Mouse (Mus musculus): ENCODE data around the gene Eepd1. TPM values are rescaled to one million over a fixed set of nuclear protein-coding genes. Genes with fewer than 3 reads are reported as not detected.

The Eepd1 gene
- polyA plus RNA-seq, 1 experiment from 2014 or later, result 19.1 TPM

DNA sequence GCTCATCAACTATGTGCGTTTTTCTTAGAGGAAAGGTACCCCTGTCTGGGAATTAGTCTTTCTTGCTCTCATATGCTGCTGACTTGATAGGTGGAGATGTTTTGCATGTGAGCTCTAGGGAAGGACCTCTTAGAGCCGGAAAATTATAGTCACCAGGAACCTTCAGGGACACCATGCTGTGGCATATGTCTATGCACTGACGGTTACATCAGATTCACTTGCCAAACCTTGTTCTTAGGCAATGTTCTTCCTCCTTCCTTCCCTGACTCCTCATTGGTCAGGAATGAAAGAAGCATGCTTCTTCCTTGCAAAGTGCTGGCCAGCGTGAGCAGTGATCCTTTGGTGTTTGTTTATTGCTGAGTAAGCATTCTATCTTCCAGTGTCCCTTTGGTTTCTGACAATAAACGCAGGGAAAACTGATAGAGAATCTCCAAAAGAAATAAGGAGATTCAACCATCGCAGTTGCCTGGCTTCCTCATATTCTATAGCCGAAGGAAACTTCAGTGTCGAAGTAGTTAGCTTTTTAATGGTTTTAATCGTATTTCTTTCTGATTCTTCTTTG, 5.0 kb downstream of the Eepd1 start:
- Histone ChIP-seq H3K9me3 (replicated peaks; ENCODE audit: control insufficient read depth, low read length) (no peaks in the 10 kb centered on the region), H3K27ac (ENCODE audit: low read length) (no peak overlapping the region), H3K36me3 (ENCODE audit: control insufficient read depth, insufficient read depth) (no peaks in the 10 kb centered on the region), H3K4me2 (ENCODE audit: low read depth, low read length) (peak overlapping the region; percentile 88; the same call in 1 of the 2 replicates), H3K4me1 (ENCODE audit: control insufficient read depth, insufficient read depth, low read length) (peaks cover 77% of the 10 kb centered on the region), H3K9ac (ENCODE audit: low read length) (no peak overlapping the region), H3K27me3 (ENCODE audit: control insufficient read depth, insufficient read depth, low read length) (no peaks in the 10 kb centered on the region), H3K4me3 (ENCODE audit: low read length) (no peak overlapping the region)
- 82% methylated on average over 9 of the region's 9 CpGs for WGBS
- no peak for ATAC-seq (replicated peaks; ENCODE audit: extremely low read depth, insufficient read depth, low FRiP score)

DNA sequence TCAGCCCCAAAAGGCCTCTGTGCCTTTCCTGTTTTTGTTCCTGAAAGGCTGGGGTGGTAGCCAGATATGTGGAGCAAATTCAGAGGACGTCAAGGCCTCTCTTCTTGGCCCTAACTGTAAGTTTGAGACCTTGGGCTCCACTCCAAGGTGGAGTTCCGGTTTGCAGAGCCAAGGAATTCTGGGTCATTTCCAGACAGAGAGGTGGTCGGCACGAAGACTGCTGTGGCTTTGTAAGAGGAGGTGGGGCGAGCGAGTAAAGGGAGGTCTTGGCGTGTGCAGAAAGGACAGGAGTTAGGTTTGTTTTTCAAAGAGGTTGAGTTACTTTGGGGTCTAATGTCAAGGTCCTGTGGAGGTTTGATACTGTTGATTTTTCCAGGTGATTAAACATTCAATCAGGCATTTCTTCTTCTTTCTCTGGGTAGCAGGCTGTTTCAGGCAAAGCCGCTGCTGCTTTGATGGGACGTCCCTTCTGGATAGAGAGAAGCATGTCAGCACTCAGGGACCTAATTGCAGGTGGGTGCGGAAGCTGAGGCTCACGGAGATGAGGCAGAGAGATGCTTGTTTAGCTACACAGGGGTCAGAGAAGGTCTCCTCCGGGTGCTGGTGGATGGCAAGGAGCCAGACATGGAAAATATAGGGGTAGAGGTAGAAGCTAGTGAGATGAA, 6.2 kb downstream of the Eepd1 start:
- Histone ChIP-seq H3K4me1 (ENCODE audit: control insufficient read depth, insufficient read depth, low read length) (peaks cover 72% of the 10 kb centered on the region), H3K9ac (ENCODE audit: low read length) (no peak overlapping the region), H3K4me2 (ENCODE audit: low read depth, low read length) (no peak overlapping the region; the same call in 1 of the 2 replicates), H3K9me3 (replicated peaks; ENCODE audit: control insufficient read depth, low read length) (no peaks in the 10 kb centered on the region), H3K36me3 (ENCODE audit: control insufficient read depth, insufficient read depth) (no peaks in the 10 kb centered on the region), H3K27me3 (ENCODE audit: control insufficient read depth, insufficient read depth, low read length) (no peaks in the 10 kb centered on the region), H3K4me3 (ENCODE audit: low read length) (no peak overlapping the region), H3K27ac (ENCODE audit: low read length) (peak overlapping the region; percentile 55)
- 37% methylated on average over 12 of the region's 12 CpGs for WGBS
- no peak for ATAC-seq (replicated peaks; ENCODE audit: extremely low read depth, insufficient read depth, low FRiP score)

DNA sequence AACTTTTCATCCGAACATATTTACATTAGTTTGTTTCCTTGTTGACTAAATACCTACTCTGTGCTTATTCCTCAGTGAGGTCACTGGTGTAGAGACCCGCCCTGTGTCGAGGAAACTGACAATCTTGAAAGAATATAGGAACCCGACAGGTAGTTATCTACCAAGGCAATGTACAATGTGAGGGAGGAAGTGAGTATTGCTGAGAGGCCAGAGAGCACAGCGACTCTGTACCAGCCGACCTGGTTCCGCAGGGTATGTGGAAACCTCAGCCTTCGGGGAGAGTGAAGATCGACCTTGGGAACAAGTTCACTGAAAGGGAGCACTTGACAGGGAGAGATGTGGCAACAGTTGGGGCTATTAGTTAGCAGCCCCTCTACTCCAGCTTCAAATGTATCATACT, 7.2 kb downstream of the Eepd1 start:
- no peak for ATAC-seq (replicated peaks; ENCODE audit: extremely low read depth, insufficient read depth, low FRiP score)
- Histone ChIP-seq H3K9ac (ENCODE audit: low read length) (no peak overlapping the region), H3K36me3 (ENCODE audit: control insufficient read depth, insufficient read depth) (no peaks in the 10 kb centered on the region), H3K4me3 (ENCODE audit: low read length) (no peak overlapping the region), H3K27me3 (ENCODE audit: control insufficient read depth, insufficient read depth, low read length) (no peaks in the 10 kb centered on the region), H3K27ac (ENCODE audit: low read length) (no peak overlapping the region), H3K4me2 (ENCODE audit: low read depth, low read length) (no peak overlapping the region), H3K4me1 (ENCODE audit: control insufficient read depth, insufficient read depth, low read length) (peaks cover 64% of the 10 kb centered on the region), H3K9me3 (replicated peaks; ENCODE audit: control insufficient read depth, low read length) (no peaks in the 10 kb centered on the region)
- WGBS, result 78% methylated on average over 9 of the region's 9 CpGs

DNA sequence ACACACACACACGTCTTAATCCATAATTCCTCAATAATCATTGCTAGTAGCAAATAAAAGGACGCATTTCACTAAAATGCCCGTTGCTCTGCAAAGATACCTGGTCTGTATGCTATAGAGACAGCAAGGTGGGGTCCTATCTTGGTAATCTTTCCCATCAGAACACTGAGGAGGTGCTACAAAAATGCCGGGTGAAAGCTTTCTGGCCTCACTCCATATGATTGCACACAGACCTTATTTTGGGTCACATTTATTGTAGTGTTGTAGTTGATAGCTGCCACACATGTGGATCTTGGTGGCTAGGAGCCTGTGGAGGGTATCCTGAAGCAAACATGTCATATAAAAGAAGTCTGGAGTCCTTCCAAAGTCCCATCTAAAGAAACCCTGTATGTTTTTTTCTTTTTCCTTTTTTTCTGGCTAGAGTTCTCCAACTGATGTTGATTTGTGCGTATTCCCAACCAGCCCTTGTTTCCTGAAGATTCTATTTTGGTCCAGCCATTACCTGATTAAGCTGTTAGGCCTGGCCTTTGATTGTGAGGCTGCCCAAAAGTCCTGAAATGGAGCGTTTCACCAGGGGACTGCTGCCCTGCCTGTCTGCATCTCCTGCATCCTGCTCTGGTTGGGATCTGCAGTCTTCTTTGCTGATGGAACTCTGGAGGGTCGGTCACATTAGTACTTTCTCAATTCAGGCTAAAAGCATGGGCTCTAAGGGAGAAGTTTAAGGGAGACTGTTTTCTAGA, 8.0 kb downstream of the Eepd1 start:
- no peaks in the 10 kb centered on the region for H3K9me3 ChIP-seq (replicated peaks; ENCODE audit: control insufficient read depth, low read length)
- H3K9ac ChIP-seq (ENCODE audit: low read length), result no peak overlapping the region
- no peaks in the 10 kb centered on the region for H3K36me3 ChIP-seq (ENCODE audit: control insufficient read depth, insufficient read depth)
- 55% methylated on average over 7 of the region's 7 CpGs for WGBS
- H3K4me3 ChIP-seq (ENCODE audit: low read length), result no peak overlapping the region
- H3K27ac ChIP-seq (ENCODE audit: low read length), result peak overlapping the region; percentile 49
- no peak overlapping the region for H3K4me2 ChIP-seq (ENCODE audit: low read depth, low read length)
- peaks cover 59% of the 10 kb centered on the region for H3K4me1 ChIP-seq (ENCODE audit: control insufficient read depth, insufficient read depth, low read length)
- no peaks in the 10 kb centered on the region for H3K27me3 ChIP-seq (ENCODE audit: control insufficient read depth, insufficient read depth, low read length)
- ATAC-seq (replicated peaks; ENCODE audit: extremely low read depth, insufficient read depth, low FRiP score), result no peak

DNA sequence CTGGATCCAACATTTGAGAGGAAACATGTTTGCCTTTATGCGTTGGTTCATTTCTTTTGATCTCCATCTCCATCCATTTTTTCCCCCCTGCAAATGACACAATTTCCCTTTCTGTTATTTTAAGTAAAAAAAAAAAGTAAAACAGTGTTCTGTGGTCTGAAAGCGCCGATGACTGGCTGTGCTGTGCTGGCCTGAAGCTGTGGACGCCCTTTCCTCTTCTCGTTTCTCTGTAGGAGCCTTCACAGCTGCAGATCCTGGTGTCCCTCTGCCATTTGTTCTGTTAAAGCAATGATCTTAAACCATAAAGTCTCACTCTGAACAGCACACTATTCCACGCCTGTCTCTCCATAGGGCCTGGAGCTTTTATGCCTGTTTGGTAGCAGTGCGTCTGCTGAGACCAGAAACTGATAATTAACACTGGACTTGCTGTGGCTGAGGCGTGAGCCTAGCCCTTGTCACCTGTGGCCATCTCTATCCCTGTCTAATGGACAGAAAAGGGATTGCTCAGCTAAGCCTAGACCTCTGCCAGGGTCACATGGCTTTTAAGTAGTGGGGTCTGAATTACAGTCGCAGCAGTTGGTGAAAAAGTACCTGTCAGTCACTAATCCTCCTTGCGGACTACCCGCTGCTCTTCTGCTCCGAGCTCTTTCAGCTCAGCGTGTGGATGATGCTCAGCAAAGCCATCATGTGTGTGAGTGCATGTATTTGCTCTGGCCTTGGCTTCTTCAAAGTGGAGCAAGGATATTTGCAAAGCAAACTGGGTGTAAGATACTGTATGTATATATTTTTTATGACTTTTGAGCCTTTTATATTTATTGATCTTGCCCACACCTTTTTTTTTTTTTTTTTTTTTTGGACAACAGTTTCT, 9.2 kb downstream of the Eepd1 start:
- Histone ChIP-seq H3K4me1 (ENCODE audit: control insufficient read depth, insufficient read depth, low read length) (peaks cover 48% of the 10 kb centered on the region), H3K4me2 (ENCODE audit: low read depth, low read length) (no peak overlapping the region), H3K27me3 (ENCODE audit: control insufficient read depth, insufficient read depth, low read length) (no peaks in the 10 kb centered on the region), H3K9ac (ENCODE audit: low read length) (0 out of 2 replicates have a peak overlapping the region, but pooled peaks have one; percentile 17), H3K36me3 (ENCODE audit: control insufficient read depth, insufficient read depth) (no peaks in the 10 kb centered on the region), H3K4me3 (ENCODE audit: low read length) (no peak overlapping the region), H3K27ac (ENCODE audit: low read length) (no peak overlapping the region), H3K9me3 (replicated peaks; ENCODE audit: control insufficient read depth, low read length) (no peaks in the 10 kb centered on the region)
- ATAC-seq (replicated peaks; ENCODE audit: extremely low read depth, insufficient read depth, low FRiP score), result no peak
- 65% methylated on average over 13 of the region's 13 CpGs for WGBS

DNA sequence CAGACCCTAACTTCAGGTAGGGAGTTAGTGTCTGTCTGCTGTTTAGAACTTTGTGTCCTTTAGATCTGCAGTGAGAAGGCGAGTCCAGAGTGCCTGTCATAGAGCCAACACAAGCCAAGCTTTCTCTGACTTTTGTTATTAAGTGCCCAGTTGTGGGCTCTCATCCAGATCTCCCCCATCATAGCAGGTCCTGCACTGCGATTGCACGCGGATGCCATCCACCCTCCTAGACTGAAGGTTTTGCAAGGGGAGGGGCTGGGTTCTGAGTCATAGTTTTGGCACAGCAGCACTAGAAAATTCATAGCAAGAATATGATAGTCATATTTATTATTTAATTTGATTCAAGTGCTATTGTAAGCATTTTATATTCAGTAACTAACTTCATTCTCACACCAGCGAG, 12.6 kb downstream of the Eepd1 start:
- Histone ChIP-seq H3K27me3 (ENCODE audit: control insufficient read depth, insufficient read depth, low read length) (no peaks in the 10 kb centered on the region), H3K4me3 (ENCODE audit: low read length) (no peak overlapping the region), H3K4me1 (ENCODE audit: control insufficient read depth, insufficient read depth, low read length) (peaks cover 20% of the 10 kb centered on the region), H3K4me2 (ENCODE audit: low read depth, low read length) (no peak overlapping the region), H3K27ac (ENCODE audit: low read length) (no peak overlapping the region), H3K36me3 (ENCODE audit: control insufficient read depth, insufficient read depth) (no peaks in the 10 kb centered on the region), H3K9ac (ENCODE audit: low read length) (no peak overlapping the region), H3K9me3 (replicated peaks; ENCODE audit: control insufficient read depth, low read length) (no peaks in the 10 kb centered on the region)
- 38% methylated on average over 5 of the region's 5 CpGs for WGBS
- ATAC-seq (replicated peaks; ENCODE audit: extremely low read depth, insufficient read depth, low FRiP score), result no peak

DNA sequence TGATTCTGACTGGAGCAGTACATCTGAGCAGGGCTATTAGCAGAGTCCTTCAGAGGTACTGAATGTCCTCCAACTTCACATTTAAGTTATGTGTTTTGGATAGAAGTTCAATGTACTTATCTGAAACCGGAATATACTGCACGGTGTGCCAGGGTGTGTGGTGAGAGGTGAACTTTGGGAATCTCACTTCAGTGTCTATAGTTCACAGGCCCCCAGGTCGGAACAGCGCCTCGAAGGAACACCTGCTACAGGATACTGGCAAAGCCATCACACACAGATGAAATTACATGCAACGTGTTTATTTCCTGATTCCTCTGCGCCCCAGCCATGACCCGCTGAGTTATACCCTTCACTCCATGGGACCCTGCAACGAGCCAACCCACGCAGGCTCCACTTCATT, 14.3 kb downstream of the Eepd1 start:
- no peak for ATAC-seq (replicated peaks; ENCODE audit: extremely low read depth, insufficient read depth, low FRiP score)
- WGBS, result 88% methylated on average over 10 of the region's 10 CpGs
- no peaks in the 10 kb centered on the region for H3K9me3 ChIP-seq (replicated peaks; ENCODE audit: control insufficient read depth, low read length)
- H3K4me3 ChIP-seq (ENCODE audit: low read length), result no peak overlapping the region
- H3K27ac ChIP-seq (ENCODE audit: low read length), result no peak overlapping the region
- H3K4me1 ChIP-seq (ENCODE audit: control insufficient read depth, insufficient read depth, low read length), result peaks cover 26% of the 10 kb centered on the region
- H3K36me3 ChIP-seq (ENCODE audit: control insufficient read depth, insufficient read depth), result no peaks in the 10 kb centered on the region
- no peak overlapping the region for H3K4me2 ChIP-seq (ENCODE audit: low read depth, low read length)
- no peaks in the 10 kb centered on the region for H3K27me3 ChIP-seq (ENCODE audit: control insufficient read depth, insufficient read depth, low read length)
- H3K9ac ChIP-seq (ENCODE audit: low read length), result no peak overlapping the region

DNA sequence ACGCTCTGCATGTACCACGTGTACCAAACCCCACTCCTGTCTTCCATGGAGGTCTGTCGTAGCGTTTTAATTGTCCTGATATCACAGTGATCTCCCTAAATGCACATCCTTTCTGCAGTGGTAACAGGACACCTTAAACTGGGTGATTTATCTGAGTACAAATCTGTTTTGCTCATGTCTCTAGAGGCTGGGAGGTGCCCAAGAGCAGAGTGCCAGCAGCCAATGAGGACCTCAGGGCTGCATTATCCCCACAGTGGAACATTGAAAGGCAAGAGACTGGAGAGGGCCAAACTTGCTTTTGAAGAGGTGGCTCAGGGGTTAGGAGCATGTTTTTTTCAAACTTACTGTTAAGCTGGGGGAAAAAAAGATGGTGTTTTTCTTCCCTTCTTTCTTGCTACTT, 14.8 kb downstream of the Eepd1 start:
- no peak overlapping the region for H3K27ac ChIP-seq (ENCODE audit: low read length)
- no peak overlapping the region for H3K9ac ChIP-seq (ENCODE audit: low read length)
- H3K9me3 ChIP-seq (replicated peaks; ENCODE audit: control insufficient read depth, low read length), result no peaks in the 10 kb centered on the region
- H3K36me3 ChIP-seq (ENCODE audit: control insufficient read depth, insufficient read depth), result no peaks in the 10 kb centered on the region
- WGBS, result 86% methylated on average over 4 of the region's 4 CpGs
- peaks cover 29% of the 10 kb centered on the region for H3K4me1 ChIP-seq (ENCODE audit: control insufficient read depth, insufficient read depth, low read length)
- no peaks in the 10 kb centered on the region for H3K27me3 ChIP-seq (ENCODE audit: control insufficient read depth, insufficient read depth, low read length)
- H3K4me3 ChIP-seq (ENCODE audit: low read length), result no peak overlapping the region
- no peak overlapping the region for H3K4me2 ChIP-seq (ENCODE audit: low read depth, low read length)
- ATAC-seq (replicated peaks; ENCODE audit: extremely low read depth, insufficient read depth, low FRiP score), result no peak
